Mouse (Mus musculus) heart, postnatal 0 days (tissue): Measurements from ENCODE around the gene Dag1.

Source experiments
- CTCF ChIP-seq: IDR thresholded peaks from 2 replicates; pipeline ENCODE4 v1.5.1; 2016; ENCODE audit warnings: antibody characterized with exemption, control low read depth, low read depth
- EP300 ChIP-seq: IDR thresholded peaks from 2 replicates; pipeline ENCODE4 v1.6.1; 2016; ENCODE audit warnings: antibody characterized with exemption, low read depth

DNA sequence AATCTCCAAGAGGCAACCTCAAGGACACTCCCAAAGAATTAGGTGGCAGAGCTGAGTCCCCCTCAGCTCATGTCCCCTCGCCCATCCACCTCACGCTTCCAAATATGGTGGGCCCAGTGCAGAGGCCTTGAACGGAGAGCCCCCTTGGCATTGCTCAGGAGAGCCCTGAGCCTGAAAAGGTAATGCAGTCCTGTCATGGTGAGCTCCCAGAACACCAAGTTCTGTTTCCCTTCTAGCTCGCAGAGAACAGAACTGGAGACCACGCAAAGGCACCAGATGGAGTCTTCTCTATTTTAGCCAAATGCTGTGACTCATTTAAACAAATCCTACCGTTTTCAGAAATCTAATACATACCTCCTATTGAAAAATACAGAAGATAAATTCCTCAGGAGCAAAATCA, 106.3 kb downstream of the Dag1 start:
- TF ChIP-seq CTCF (no peak), EP300 (no peak)
